Mouse (Mus musculus) megakaryocyte-erythroid progenitor cell, adult 5-6 weeks (primary cell): ENCODE data around the gene Cyp2b19. TPM values are rescaled to one million over a fixed set of nuclear protein-coding genes. Genes with fewer than 3 reads are reported as not detected.

Source experiments
- ATAC-seq: replicated peaks from 2 replicates; pipeline ENCODE4 v1.8.0; 2016; ENCODE audit warnings: mild to moderate bottlenecking, inconsistent platforms; ENCODE audit not compliant: severe bottlenecking, poor library complexity, low FRiP score, low TSS enrichment
- total RNA-seq, 2 experiments: library from RNA; stranded (forward) in 1 of 2; stranded (reverse) in 1 of 2; fragments of 200-1000, 215-1000 nt in 1 of 2; fragments of >200 nt in 1 of 2; fragmentation: Nextera tagmentation in 1 of 2; gene quantifications; 2 replicates each; pipeline ENCODE4 v1.2.3; 2014 to 2017

Gene Cyp2b19
- total RNA-seq, 2 experiments from 2014 or later, result not detected

GRCm38 (mm10) chr7:26808592-26808991 lies 51.6 kb downstream of the Cyp2b19 start, which contains the start of gene Cyp2g1:
Gene Cyp2g1, plus strand, starts transcription at chr7:26808892.
- ATAC-seq, result no peak

Other genes with a start within 250 kb of the Cyp2b19 start
- gene Nlrp9a, start 222.1 kb upstream of the Cyp2b19 start, total RNA-seq (2014; fragmentation: Nextera tagmentation), result not detected in 2 replicates
- not detected in 2 replicates for gene Nlrp9a, start 222.1 kb upstream of the Cyp2b19 start, total RNA-seq (2017)
- gene Vmn1r185, start 138.7 kb upstream of the Cyp2b19 start, total RNA-seq (2014; fragmentation: Nextera tagmentation), result not detected in 2 replicates
- gene Vmn1r185, start 138.7 kb upstream of the Cyp2b19 start, total RNA-seq (2017), result not detected in 2 replicates
- not detected in 2 replicates for gene Cyp2b23, start 70.7 kb upstream of the Cyp2b19 start, total RNA-seq (2014; fragmentation: Nextera tagmentation)
- not detected in 2 replicates for gene Cyp2b23, start 70.7 kb upstream of the Cyp2b19 start, total RNA-seq (2017)
- not detected in 2 replicates for gene Cyp2g1, start 51.8 kb downstream of the Cyp2b19 start, total RNA-seq (2014; fragmentation: Nextera tagmentation)
- not detected in 2 replicates for gene Cyp2g1, start 51.8 kb downstream of the Cyp2b19 start, total RNA-seq (2017)
- not detected in 2 replicates for gene Cyp2a5, start 78.2 kb downstream of the Cyp2b19 start, total RNA-seq (2014; fragmentation: Nextera tagmentation)
- not detected in 2 replicates for gene Cyp2a5, start 78.2 kb downstream of the Cyp2b19 start, total RNA-seq (2017)
- not detected in 2 replicates for gene Cyp2a22, start 182.2 kb downstream of the Cyp2b19 start, total RNA-seq (2014; fragmentation: Nextera tagmentation)
- not detected in 2 replicates for gene Cyp2a22, start 182.2 kb downstream of the Cyp2b19 start, total RNA-seq (2017)